Mouse (Mus musculus) heart, adult 9 months (tissue): ENCODE measurements around the gene Hephl1.

ENCODE experiments used
- DNase-seq, 2 experiments: peaks; one replicate each; pipeline ENCODE4 v3.0.0; 2022; ENCODE audit warnings: low spot score in 2 of 2

The Hephl1 gene

DNA sequence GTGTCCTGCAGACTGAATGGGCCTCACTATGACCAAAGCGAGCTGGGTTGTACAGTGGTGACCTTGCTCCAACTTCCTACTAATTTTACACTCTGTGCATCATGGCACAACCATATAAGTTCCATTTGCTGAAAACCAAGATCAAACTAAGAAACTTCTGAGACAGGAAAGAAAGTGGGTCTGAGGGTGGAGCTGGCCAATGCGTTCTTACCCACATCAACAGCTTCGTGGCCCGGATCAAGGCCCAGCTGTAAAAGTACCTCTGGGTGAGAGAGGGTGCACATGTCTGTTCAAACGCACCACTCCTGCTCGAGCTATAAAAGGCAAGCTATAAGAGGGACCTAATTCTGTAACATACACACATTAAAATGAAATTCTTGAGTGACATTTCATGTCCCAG is 51.9 kb downstream of the Hephl1 start:
- no peak for DNase-seq

DNA sequence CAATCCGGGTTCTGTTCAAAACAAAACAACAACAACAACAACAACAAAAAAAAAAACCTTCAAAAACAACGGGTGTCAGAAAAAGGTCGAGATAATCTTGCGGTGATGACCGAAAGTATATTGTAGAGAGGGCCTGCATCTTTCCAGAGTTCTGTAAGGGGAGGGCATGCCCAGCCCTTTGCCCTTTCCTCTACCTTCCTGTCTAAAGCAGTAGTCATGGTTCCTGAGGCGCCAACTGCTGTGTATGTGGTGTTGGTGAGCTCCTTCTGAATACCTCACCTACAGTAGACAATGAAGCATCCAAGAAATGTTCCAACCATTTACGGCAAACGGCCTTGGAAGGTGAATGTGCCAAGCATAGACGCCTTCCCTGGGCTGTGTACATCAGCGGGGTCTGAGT is 66.2 kb downstream of the Hephl1 start:
- DNase-seq, result no peak

GRCm38 (mm10) chr9:15045084-15045669 is 66.7 kb downstream of the Hephl1 start, which contains the start of gene Panx1:
Gene Panx1, minus strand, starts transcription at chr9:15045478.
- peak; percentile 61 to 67 for DNase-seq

- DNase-seq, result no peak
Observed at GRCm38 (mm10) chr9:15044391-15045083, 67.4 kb downstream of the Hephl1 start.

DNA sequence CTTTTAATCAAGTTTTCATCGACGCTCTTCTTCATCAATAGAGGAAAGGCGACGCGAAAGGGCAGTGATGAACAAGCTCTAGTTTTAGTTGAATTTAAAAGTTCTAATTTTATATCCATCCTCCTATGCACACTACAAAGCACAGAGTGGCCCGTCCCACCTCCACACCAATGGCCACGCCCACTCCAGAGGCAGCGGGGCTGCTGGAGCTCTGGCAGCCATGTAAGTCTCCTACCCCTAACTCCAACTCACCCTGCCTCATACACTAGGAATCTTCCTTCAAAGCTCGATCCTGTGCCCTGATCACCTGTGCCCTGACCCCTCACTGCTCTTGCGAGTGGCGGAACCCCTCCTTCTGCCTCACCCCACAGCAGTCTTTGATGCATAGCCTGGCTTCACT is 70.4 kb downstream of the Hephl1 start:
- no peak for DNase-seq

DNA sequence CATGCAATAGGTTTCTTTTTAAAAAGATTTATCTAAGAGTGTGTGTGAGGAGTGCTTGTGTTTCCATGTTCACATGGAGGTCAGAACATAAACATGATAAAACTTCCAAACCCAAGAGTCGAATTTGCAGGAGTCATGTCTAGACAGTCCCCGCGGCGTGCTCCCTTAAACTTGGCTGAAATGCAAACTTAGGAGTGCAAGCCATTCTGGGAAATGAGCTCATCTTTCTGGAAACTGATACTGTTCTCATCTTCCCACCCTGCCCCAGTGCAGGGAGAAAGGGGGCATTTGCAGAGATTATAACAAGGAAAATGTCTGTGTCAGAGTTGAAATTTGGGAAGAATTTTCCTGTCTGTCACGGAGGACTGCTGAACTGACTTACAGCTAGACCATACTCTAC is 72.1 kb downstream of the Hephl1 start:
- no peak for DNase-seq

DNA sequence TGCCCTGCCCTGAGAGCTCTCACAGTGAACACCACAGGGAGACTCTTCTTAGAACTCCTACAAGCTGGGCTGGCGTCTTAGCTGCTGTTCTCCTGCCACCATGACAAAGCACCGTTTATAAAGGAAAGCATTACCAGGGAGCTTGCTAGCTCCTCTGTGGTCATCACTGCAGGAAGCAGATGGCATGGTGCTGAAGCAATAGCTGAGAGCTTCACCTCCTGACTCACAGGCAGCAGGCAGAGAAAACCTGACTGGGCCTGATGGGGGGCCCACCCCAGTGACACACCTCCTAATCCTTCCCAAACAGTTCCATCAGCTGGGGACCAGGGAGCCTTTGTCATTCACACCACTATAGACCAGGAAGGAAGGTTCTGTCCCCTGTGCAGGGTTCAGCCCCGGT is 74.2 kb downstream of the Hephl1 start:
- DNase-seq, result no peak

DNA sequence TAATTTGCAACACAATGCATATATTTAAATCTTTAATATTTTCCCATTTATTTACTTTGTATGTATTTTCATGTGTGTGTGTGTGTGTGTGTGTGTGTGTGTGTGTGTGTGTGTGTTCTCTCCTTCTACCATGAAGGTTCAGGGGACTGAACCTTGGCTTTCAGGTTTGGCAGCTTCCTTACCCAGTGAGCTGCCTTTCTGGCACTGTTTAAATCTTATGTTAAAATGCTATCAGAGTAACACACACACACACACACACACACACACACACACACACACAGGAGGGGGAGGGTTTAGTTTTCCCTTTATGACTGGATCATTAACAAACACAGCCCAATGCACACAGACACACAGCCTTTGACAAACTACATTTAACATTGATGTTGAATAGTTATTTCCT is 74.7 kb downstream of the Hephl1 start:
- no peak for DNase-seq

DNA sequence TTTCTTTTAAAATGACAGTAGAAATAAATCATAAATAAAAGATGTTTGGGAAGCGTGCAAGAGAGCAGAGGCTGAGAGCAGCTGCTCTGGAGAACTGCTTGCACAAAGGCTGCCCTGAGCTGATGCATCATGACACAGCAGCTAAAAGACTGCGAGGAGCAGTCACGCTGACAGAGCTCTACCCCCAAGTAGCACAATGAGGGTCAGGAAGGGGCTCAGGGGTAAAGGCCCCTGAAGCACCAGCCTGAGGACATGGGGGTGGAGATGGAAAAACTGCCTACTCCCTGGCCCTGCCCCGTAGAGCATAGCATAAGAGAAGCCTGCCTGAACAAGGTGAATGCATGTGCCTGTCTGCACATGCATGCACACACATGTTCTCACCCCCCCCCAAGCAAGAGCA is 75.1 kb downstream of the Hephl1 start:
- no peak for DNase-seq

- DNase-seq, result no peak
Observed at GRCm38 (mm10) chr9:15036405-15036804, 75.5 kb downstream of the Hephl1 start.

- no peak for DNase-seq
Observed at GRCm38 (mm10) chr9:15035979-15036378, 75.9 kb downstream of the Hephl1 start.

DNA sequence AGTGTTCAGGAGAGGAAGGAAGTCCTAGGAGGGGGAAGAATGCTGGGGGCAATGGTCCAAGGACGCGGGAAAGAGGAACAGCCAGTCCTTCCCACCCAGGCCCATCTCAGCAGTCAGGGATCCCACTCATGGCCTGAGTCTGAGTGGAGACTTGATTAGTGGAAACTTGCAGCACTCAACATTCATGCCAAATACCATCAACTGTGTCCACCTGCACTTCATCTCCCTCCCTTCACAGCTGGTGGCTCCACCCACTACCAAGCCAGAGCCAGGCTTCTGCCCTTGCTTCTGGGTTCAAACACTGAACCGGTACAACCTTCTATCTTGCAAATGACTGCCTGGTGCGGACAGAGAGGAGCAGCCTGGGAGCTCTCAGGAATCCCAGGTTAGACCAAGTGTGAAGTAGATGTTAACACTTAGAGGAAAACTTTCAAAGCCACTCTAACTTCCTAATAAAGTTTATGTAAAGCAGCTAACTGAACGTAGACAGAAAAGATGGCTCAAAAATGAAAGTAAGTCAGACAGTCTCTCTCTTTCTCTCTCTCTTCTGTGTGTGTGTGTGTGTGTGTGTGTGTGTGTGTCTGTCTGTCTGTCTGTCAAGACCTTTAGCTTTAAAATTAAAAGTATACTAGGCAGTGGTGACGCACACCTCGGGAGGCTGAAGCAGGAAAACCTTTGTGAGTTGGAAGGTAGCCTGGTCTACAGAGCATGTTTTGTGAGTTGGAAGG is 77.2 kb downstream of the Hephl1 start:
- peak; percentile 55 to 65 for DNase-seq

- no peak for DNase-seq
Observed at GRCm38 (mm10) chr9:15033568-15034160, 78.2 kb downstream of the Hephl1 start.

DNA sequence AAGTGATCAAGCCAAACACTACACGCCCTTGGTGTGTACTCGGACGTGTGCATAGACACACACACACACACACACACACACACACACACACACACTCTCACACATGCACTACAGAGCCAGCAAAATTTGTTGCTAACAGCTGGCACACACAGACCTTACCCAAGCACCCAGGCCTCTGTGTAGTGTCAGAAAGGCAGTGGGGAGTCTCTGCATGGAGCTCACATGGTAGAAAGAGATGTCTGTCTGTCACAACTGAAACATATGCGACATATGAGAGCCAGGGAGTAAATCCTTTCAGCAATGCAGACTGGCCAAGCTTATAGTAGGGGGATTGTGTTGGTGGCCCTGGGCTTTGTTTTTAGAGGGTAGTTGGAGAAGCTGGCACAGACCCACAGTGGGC is 79.1 kb downstream of the Hephl1 start:
- no peak for DNase-seq

DNA sequence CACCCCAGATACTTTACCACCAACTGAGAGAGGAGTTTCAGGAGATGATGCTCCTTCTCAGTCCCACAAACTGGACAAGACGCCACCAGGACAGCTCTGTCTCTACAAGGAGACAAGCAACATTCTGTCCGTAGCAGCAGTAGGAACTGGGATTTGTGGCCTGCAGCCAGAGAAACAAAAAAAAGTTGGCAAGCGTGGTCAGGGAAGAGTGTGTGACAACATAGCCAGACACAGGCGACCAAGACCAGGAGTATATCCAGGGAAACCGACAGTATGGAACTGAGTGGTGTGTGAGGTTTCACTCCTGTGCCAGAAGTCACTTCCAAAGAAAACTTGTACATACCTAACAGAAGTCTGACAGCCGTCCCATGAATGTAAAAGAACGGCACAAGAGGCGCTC is 81.1 kb downstream of the Hephl1 start:
- DNase-seq, result peak; percentile 58 to 69

DNA sequence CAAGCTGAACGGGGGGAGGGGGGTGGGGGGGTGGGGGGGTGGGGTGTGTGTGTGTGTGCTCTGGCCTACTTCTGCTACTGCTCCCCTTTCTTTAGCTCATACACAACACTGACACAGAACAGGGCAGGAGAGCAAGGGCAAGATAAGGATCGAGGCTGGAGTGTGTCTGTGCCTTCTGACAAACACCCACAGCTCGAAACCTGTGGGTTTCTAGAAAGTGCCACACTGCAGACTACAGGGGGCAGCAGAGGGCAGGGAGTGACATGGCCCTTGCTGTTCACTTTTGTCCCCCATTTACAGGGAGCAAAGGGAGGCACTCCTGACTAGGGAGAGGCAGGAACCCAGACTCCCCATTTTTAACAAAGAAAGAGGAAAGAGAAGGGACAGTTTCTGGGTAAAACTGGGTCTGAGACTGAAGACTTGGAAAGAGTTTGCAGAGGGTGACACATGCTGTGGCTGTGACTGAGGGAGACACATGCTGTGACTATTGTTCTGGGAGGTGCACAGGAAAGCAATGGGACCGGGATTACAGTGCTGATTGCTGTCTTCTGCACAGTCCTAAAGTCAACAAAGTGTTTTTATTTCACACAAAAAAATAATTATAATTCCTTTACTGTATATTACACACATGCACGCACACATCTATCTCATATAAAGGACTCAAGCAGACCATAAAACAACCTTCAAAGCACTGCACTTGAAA is 82.7 kb downstream of the Hephl1 start:
- DNase-seq, result no peak

DNA sequence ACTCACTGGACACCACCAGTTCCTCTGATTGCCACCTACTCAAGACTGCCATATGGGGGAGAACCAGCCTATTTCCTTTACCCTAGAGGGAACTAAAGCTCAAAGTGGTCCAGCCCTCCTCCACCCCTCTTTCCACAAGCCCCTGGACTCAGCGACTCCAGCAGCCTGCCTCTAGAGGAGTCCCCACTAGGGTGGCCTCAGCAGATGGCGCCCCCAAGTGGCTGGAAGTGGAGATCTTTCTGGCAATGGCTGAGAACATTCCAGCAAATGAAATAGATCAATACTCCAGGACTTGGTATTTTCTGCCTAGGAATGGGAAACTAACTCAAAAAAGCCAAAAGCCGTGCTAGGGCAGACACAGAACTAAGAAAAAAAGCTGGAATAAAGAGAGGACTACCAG is 84.2 kb downstream of the Hephl1 start:
- DNase-seq, result no peak

- no peak for DNase-seq
Observed at GRCm38 (mm10) chr9:15023049-15023448, 88.9 kb downstream of the Hephl1 start.

DNA sequence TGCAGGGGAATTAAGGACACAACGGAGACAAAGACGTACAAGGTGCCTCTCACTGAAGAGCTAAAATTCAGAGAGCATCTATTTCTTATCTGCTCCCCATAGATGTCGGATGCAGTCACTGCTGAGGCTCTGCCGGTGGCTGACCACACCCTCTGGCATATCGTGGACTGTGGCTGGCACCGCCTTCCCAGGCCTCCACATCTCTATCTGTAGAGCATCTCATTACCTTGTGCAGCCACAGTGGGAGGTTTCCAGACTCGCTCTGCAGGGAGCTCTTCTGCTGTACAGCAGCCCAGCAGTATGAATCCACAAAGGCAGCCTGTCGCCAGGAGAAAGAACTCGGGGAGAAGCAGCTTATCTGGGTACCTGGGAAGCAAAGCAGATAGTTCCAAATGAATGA is 90.8 kb downstream of the Hephl1 start:
- no peak for DNase-seq

GRCm38 (mm10) chr9:15020561-15021080 is 91.3 kb downstream of the Hephl1 start:
- no peak for DNase-seq

GRCm38 (mm10) chr9:15018756-15019131 is 93.2 kb downstream of the Hephl1 start:
- DNase-seq, result no peak
